Mouse (Mus musculus) spleen, embryonic (tissue): ENCODE measurements at regions not wholly inside any gene's neighbourhood (a gene's known extent, or its start where the extent isn't known, plus 50 kb on each side); places are given as distances from the start of the nearest gene placed in this dataset.

ENCODE experiments used
- CTCF ChIA-PET: fragments of 350-600 bp; sonication (Branson Sonifier 250); formaldehyde crosslinking; loops from one replicate; lab custom pipeline; 2022; lab: Charles Lee

- CTCF ChIA-PET, result no interaction called here
Measured at GRCm38 (mm10) chr14:99812741-99813485, 471.6 kb downstream of the Klf12 start.
